Mouse (Mus musculus): ENCODE data around the gene Clcnka.

The Clcnka gene

DNA sequence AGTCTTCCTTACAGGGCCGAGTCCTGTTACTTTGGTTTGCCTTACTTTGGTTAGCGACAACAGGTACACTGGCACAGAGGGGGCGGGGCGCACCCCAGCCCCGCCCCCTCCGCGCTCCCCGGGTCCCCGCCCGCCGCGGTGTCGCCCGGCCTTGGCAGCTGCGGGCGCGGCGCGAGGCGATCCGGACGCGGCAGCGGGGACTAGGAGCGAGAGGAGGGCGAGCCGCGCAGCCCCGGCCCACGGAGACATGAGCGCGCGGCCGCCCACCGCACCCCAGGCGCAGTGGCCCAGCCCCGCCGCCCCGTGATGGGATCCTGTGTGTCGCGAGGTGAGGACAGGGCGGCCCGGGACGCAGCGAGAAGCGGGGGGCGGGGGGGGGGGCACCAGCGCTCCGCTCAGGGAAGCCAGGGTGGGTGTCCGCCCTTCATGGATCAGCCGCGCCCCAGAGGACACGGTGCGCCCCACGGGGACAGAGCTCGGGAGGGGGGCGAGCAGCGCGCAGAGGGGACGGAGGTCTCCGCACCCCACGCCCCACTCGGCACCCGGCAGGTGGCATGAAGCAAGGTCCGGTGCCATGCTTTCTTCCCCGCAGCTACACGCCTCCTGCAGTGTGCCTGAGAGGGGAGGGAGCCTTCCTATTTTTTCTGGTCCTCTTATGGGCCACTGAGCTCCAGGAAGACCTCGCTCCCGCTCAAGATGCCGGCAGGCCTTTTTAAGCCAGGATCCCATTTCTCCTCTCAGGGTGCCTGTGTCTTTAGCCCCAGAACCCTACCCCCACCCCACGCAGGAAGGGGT is 30.3 kb downstream of the Clcnka start, which contains the start of gene Fam131c:
Fam131c (plus strand) TSS at position 224 of the 795 bp plus-strand sequence.
- DNase-seq: peak; percentile 41

- DNase-seq: no peak
These were observed 32.6 kb downstream of the Clcnka start for GRCm38 (mm10) chr4:141365876-141366275.

DNA sequence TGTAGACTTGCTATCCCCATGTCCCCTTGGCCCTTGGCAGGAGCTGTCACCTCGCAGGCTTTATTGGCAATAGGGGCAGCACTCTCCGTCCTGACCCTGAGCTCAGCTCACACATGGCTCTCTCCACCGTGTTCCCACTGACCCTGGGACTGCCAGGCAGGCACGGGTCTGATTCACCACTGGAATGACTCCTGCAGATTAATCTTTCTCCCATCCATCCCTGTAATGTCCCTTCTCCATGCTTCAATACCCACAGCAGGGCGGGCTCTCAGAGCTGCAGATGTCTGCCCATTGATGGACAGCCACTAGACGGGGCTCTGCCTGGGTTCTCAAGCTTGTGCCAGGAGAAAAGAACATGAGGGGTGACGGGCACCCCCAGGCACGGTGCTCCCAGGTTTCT is 33.4 kb downstream of the Clcnka start:
- DNase-seq: no peak

- peak; percentile 90 for DNase-seq
These were observed 35.5 kb downstream of the Clcnka start for GRCm38 (mm10) chr4:141362937-141363548.

DNA sequence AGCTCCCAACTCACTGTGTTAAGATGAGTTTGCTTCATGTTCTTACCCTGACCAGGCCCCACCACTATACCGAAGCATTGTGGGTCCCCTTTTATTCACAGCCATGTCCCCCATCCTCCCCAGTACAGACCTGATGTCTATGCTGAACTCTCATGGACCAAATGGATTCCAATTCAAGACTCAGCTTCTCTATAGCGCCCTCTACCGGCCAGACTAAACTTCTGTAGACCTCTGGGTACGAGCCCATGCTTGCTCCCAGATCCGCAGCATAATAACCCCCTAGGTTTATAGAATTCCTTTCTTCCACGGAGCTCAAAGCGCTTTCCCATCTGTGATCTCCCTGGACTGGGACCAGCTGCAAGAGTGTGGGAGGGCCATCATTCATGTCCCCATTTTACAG is 37.7 kb downstream of the Clcnka start:
- peak; percentile 63 for DNase-seq

- DNase-seq: no peak
These were observed 39.3 kb downstream of the Clcnka start for GRCm38 (mm10) chr4:141359222-141359621.

DNA sequence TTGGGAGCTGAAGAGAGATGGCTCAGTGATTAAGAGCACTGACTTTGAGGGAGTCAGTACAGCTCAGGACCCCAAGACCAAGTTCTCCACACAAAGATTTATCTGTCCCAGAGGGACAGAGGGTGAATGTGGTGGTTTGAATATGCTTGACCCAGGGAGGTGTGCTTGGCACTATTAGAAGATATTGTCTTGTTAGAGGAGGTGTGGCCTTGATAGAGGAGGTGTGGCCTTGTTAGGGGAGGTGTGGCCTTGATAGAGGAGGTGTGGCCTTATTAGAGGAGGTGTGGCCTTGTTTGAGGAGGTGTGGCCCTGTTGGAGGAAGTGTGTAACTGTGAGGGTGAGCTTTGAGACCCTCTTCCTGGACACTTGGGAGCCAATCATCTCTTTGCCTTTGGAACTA is 40.7 kb downstream of the Clcnka start:
- DNase-seq: no peak

GRCm38 (mm10) chr4:141353868-141354267 is 44.7 kb downstream of the Clcnka start:
- peak; percentile 44 for DNase-seq

- no peak for DNase-seq
These were observed 45.5 kb downstream of the Clcnka start for GRCm38 (mm10) chr4:141352986-141353385.

DNA sequence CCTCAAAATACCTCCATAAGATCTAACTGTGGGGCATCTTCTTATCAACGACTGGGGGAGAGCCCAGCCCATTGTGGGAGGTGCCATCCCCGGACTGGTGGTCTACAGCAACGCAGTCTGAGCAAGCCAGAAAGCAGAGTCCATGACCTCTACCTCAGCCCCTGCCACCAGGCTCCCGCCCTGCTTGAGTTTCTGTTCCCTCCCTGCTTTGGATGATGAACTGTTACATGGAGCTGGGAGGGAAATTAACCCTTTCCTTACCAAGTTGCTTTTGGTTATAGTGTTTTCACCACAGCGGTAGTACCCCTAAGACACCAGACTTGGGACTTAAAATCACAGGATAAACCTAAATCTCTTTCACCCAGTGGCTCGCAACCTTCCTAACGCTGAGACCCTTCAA is 46.6 kb downstream of the Clcnka start:
- DNase-seq: no peak

DNA sequence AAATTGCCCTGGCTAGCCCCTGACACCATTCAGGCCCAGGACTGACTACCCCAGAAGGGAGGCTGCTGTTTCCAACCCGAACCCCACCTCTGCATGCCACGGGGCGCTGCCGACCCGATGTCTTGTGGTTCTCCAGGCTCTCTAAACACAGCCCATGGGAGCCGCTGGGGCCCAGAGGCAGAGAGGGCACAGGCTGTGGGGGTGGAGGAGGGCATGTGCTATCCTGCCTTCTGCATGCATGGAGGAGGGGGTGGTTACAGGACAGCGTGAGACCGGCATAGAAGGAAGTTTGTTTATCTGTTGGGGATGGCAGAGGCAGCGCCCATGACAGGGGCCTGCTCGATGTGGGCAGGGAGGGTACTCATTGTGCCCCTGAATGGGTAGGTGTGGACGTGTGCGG is 48.5 kb downstream of the Clcnka start:
- DNase-seq: no peak

DNA sequence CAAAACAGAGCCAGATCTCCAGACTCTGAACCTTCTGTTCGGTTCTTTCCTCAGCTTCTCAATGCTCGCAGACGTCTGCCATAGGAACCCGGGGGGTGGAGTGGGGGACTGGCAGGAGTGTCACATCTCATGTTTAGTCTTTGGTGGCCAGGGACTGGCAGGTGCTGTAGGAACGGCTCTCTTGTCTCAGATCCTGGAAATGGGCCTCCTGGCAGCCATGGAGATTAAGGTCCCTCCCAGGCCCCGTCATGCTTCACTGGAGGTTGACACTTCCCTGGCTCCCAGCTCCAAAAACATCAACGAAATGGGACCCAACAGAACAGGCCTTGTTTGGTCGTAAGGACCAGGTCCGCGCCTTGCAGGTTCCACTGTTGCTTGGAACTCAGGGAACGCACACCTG is 49.9 kb downstream of the Clcnka start:
- no peak for DNase-seq

- peak; percentile 28 for DNase-seq
These were observed 51.1 kb downstream of the Clcnka start for GRCm38 (mm10) chr4:141347365-141347797.

- DNase-seq: no peak
These were observed 53.3 kb downstream of the Clcnka start for GRCm38 (mm10) chr4:141345219-141345618.

DNA sequence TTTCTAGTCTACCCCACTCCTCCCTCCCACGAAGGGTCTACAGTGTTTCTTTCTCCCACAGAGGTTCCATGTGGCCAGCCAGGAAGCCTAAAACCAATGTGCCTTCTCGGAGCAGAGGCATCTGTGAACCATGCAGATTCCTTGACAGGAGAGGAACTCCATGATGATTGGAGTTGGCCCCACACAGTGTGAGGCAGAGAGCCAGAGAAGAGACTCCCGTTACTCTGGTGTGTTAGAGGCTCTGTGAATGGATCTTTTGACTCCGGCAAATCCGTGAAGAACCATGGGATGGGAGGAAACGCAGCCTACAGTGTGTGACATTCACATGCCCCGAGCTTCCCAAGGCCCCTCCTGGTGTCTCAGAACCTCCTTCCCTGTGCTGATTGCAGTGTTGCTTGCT is 55.0 kb downstream of the Clcnka start:
- no peak for DNase-seq

DNA sequence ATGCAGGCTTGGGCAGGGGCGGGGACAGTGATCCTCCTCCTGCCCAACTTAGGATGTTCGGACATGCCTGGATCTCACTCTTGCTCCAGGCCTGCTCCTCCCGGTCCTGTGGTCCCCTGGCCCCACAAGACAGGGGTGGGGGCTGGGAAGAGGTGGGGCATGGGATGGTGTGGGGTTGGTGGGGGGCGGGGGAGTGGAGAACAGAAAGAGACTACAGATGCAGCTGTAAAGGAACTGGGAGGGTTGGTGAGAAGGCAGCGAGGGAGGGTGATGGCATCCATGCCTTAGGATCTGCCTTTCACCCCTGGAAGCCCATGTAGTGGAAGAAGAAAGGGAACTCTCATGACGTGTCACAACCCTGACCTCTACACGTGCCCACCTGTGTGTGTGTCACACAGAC is 57.0 kb downstream of the Clcnka start:
- DNase-seq: no peak

DNA sequence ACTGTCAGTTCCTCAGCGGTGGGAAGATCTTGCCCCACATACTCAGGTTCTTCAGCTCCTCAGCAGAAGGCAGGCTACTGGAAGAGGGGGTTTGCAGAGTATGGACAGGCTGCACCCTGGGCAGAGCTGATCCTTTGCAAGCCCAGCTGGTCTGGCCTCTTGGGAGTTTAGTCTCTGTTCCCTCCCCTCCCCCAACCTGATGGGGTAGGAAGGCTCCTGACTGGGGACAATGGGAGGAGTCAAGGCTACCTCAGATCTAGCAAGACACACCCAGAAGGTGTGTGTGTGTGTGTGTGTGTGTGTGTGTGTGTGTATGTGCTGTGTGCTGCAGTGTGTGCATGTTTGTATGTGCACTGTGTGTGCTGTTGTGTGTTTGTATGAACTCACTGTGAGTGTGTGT is 59.7 kb downstream of the Clcnka start:
- no peak for DNase-seq

DNA sequence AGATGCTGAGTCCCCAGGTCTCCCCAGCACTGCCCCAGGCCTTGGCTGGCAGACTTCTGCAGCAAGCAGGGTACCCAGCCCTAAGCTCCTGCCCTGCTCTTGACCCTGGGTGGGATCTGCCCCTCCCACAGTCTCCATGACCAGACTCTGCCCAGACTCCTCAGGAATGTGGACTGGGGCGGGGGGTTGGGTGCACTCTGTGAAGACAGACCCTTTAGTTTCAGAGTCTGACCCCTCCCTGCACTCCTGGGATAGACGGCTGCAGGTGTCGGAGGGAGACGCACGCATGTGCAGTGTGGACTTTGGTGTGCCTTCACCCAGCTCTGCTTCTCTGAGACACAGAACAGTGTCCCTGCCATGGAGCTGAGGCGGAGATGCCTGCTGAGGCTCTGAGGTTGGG is 60.5 kb downstream of the Clcnka start:
- DNase-seq: no peak

DNA sequence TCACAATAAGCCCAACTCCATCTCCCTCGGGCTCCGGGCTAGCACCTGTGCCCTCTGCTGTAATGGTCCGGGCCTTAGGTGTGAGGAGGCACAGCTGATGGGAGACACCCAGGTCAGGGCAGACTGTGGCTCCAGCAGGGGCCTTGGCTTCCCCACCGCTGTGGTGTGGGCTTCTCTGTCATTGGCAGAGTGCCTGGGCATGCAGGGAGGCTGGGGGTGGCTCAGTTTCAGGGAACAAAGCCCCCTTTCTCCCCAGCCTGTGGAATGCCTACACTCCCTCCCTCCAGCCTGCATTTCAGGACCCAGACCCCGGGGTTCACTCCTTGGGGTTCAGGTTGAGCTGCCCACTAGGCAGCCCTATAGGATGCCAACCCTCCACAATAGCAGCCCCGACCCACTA is 62.3 kb downstream of the Clcnka start:
- no peak for DNase-seq

DNA sequence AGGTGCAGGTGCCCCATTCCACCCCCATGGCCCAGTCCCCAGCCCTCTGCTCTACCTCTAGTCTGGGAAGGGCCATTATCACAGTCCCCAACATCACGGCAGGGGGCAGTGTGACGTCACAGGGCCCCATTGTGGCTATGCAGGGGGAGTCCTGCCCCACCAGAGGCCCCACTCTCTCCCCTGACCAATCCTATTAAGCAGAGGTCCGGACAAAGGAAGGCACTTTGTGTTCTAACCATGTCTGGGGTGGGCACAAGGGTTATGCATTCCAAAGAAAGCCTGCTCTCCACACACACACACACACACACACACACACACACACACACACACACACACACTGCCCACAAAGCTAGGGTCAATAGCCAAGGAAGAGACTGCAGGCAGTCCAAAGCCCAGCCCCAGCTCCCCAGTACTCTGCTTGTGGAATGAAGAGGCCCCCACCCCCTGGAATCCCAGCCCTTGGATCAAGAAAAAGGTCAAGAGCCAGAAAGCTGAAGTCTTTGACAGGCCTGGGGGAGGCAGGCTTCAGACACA is 63.2 kb downstream of the Clcnka start:
- DNase-seq: no peak

DNA sequence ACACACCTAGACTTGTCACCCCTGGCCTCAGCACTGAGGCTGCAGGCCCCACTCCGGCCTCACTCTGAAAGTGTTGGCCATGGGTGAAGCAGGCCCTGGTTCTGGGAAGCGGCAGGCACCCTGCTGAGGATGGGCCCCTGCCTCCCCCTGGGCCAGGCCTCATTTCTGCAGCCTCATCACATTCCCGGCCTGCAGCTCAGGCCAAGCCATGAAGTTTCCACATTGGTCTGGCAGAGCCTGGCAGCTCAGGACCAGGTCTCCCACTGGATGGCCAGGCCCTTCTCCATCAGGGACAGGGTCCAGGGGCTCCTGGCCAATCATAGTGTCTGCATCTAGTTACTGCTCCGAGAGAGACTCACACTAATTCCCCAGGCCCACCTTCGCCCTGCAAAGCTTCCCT is 63.8 kb downstream of the Clcnka start:
- no peak for DNase-seq

Measured in lung, postnatal 14 days (tissue).